Mouse (Mus musculus) intestine, embryonic 16.5 days (tissue): ENCODE data around the gene Gm7137. TPM values are rescaled to one million over a fixed set of nuclear protein-coding genes. Genes with fewer than 3 reads are reported as not detected.

Experiments
- polyA plus RNA-seq: library from polyadenylated mRNA; unstranded; fragments of >200 nt; fragmentation: Nextera tagmentation; extraction: Ambion mirVana; gene quantifications from 2 replicates; pipeline ENCODE4 v1.2.1, GENCODE M21; 2015

The Gm7137 gene
- polyA plus RNA-seq, 1 experiment from 2014 or later, result not detected

Other genes with a start within 250 kb of the Gm7137 start
- gene Pttg1ip, start 206.5 kb downstream of the Gm7137 start, polyA plus RNA-seq, result 177 and 181 TPM in 2 replicates
- 330 and 356 TPM in 2 replicates for gene Sumo3, start 182.1 kb downstream of the Gm7137 start, polyA plus RNA-seq
- gene Gm49325, start 182.0 kb downstream of the Gm7137 start, polyA plus RNA-seq, result 1.9 TPM in 1 of 2 replicates, not detected in the other
- 61.5 and 68.6 TPM in 2 replicates for gene Ube2g2, start 165.9 kb downstream of the Gm7137 start, polyA plus RNA-seq
- gene Tspear, start 101.6 kb downstream of the Gm7137 start, polyA plus RNA-seq, result 0.48 and 0.51 TPM in 2 replicates
- not detected in 2 replicates for gene Gm19402, start 97.4 kb downstream of the Gm7137 start, polyA plus RNA-seq
- not detected in 2 replicates for gene Gm9508, start 91.0 kb downstream of the Gm7137 start, polyA plus RNA-seq
- gene Gm10272, start 81.6 kb downstream of the Gm7137 start, polyA plus RNA-seq, result not detected in 2 replicates
- gene Gm10024, start 76.7 kb downstream of the Gm7137 start, polyA plus RNA-seq, result not detected in 2 replicates
- not detected in 2 replicates for gene Gm10142, start 72.4 kb downstream of the Gm7137 start, polyA plus RNA-seq
- not detected in 2 replicates for gene Krtap12-1, start 67.6 kb downstream of the Gm7137 start, polyA plus RNA-seq
- not detected in 2 replicates for gene Gm10100, start 61.7 kb downstream of the Gm7137 start, polyA plus RNA-seq
- not detected in 2 replicates for gene Gm18596, start 45.6 kb downstream of the Gm7137 start, polyA plus RNA-seq
- gene Gm9736, start 36.8 kb downstream of the Gm7137 start, polyA plus RNA-seq, result not detected in 2 replicates
- not detected in 2 replicates for gene Gm3233, start 28.5 kb downstream of the Gm7137 start, polyA plus RNA-seq
- gene Gm3238, start 16.9 kb downstream of the Gm7137 start, polyA plus RNA-seq, result not detected in 2 replicates
- gene Gm7138, start 11.3 kb downstream of the Gm7137 start, polyA plus RNA-seq, result not detected in 2 replicates
- gene Gm3250, start 5.7 kb downstream of the Gm7137 start, polyA plus RNA-seq, result not detected in 2 replicates
- not detected in 2 replicates for gene Gm9639, start 6.9 kb upstream of the Gm7137 start, polyA plus RNA-seq
- not detected in 2 replicates for gene Gm19668, start 10.9 kb upstream of the Gm7137 start, polyA plus RNA-seq
- gene Gm9507, start 23.6 kb upstream of the Gm7137 start, polyA plus RNA-seq, result not detected in 2 replicates
- not detected in 2 replicates for gene Gm2696, start 26.5 kb upstream of the Gm7137 start, polyA plus RNA-seq
- not detected in 2 replicates for gene Krtap10-4, start 38.9 kb upstream of the Gm7137 start, polyA plus RNA-seq
- not detected in 2 replicates for gene Krtap10-10, start 47.7 kb upstream of the Gm7137 start, polyA plus RNA-seq
- gene Gm36176, start 58.6 kb upstream of the Gm7137 start, polyA plus RNA-seq, result not detected in 2 replicates
- not detected in 2 replicates for gene Gm10318, start 64.7 kb upstream of the Gm7137 start, polyA plus RNA-seq
- gene Gm3285, start 73.8 kb upstream of the Gm7137 start, polyA plus RNA-seq, result not detected in 2 replicates
- 3.3 TPM in 2 replicates for gene Lrrc3, start 114.3 kb upstream of the Gm7137 start, polyA plus RNA-seq
- gene Trpm2, start 182.4 kb upstream of the Gm7137 start, polyA plus RNA-seq, result 0.91 and 0.92 TPM in 2 replicates
- gene 1810043G02Rik, start 190.3 kb upstream of the Gm7137 start, polyA plus RNA-seq, result 16.0 and 17.5 TPM in 2 replicates
- 282 and 298 TPM in 2 replicates for gene Pfkl, start 221.9 kb upstream of the Gm7137 start, polyA plus RNA-seq